Mouse (Mus musculus) gastrocnemius, postnatal 10 days (tissue): Measurements from ENCODE around the gene Amn1. TPM values are rescaled to one million over a fixed set of nuclear protein-coding genes. Genes with fewer than 3 reads are reported as not detected.

Source experiments
- DNase-seq: peaks from one replicate; pipeline ENCODE4 v3.0.0; 2021; ENCODE audit warnings: mixed read lengths
- total RNA-seq, 2 experiments: library from RNA; stranded (reverse); gene quantifications; 2 replicates each; pipeline ENCODE4 v1.2.3; 2021

The Amn1 gene
- total RNA-seq, 2 experiments from 2014 or later: 10.2 to 12.5 TPM

- DNase-seq: no peak
Observed at GRCm38 (mm10) chr6:149107615-149108014, 80.9 kb downstream of the Amn1 start.

Other genes starting within 250 kb of the Amn1 start
- gene Sinhcaf, start 242.2 kb downstream of the Amn1 start, total RNA-seq: 1 to 10 TPM; 4.0 to 6.4 TPM
- 10 to 100 TPM; 10.5 TPM for gene Dennd5b, start 87.0 kb downstream of the Amn1 start, total RNA-seq
- not detected for gene Gm10203, start 58.5 kb downstream of the Amn1 start, total RNA-seq
- gene Etfbkmt, start 48.9 kb downstream of the Amn1 start, total RNA-seq: 10 to 100 TPM in 1 of 2 experiments, 1 to 10 TPM in 1; 7.5 to 13.5 TPM
- 10 to 100 TPM; 26.3 to 27.8 TPM for gene Resf1, start 120.7 kb upstream of the Amn1 start, total RNA-seq
- gene Bicd1, start 220.2 kb upstream of the Amn1 start, total RNA-seq: 1 to 10 TPM; 1.2 to 1.7 TPM